Mouse (Mus musculus) thymus, postnatal 25 days (tissue): ENCODE results near the gene Gm49325.
"Not testable (repeated sequence)": the region's sequence is repeated elsewhere in the genome, so short reads cannot be mapped to it uniquely, and the experiment has no call there.

Source experiments
- DNase-seq: peaks from one replicate; pipeline ENCODE4 v3.0.0; 2022

Gene Gm49325

DNA sequence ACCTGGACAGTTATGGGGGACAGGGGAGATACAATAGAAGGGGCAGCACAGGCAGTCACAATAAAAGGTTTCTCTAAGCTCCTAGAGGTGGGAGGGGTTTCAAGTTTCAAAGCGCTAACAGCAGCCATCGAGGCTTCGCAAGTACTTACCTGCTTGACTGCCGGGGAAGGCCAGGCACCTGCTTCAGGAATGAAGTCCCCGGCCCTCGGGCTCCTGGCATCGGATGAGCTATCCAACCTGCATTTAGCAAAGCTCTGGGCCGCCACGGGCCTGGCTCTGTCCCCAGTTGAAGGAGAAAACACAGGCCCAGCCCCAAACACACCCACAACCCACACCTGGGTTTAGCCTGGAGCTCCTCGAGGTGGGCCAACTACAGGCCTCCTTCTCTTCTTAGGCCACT is 81.0 kb downstream of the Gm49325 start:
- DNase-seq: no peak

DNA sequence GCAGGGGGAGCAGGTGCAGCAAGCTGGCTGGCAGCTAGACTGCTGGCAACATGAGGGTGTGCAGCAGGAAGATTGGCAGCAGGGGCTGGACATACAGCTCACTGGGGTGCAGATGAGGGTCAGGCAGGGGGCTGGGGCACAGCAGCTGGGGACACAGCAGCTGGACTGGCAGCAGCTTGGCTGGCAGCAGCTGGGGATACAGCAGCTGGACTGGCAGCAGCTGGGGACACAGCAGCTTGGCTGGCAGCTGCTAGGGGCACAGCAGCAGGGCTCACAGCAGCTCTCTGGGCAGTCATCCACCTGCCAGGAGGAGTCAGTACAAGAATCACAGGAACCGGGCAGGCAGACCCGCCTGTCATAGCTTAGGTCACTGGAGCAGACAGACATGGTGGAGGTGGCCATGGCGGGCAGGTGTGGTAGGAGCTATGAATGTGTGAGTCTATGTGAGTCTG is 84.4 kb downstream of the Gm49325 start, which contains the start of gene Gm19402:
Gm19402 (minus strand) TSS at position 402 of the 452 bp plus-strand sequence.
- DNase-seq: not testable (repeated sequence)
